Mouse (Mus musculus) adipocyte (in vitro differentiated cells): ENCODE data around the gene Taz.

Experiments used
- DNase-seq: peaks from one replicate; pipeline ENCODE4 v3.0.0-alpha.2; 2016; ENCODE audit warnings: low spot score

Gene Taz

GRCm38 (mm10) chrX:74281041-74281731 lies 526 bp upstream of the Taz start:
- DNase-seq: no peak

GRCm38 (mm10) chrX:74282395-74283091 lies 831 bp downstream of the Taz start:
- peak; percentile 91 for DNase-seq

GRCm38 (mm10) chrX:74283092-74283437 lies 1.4 kb downstream of the Taz start:
- DNase-seq: no peak

- DNase-seq: no peak
These were observed 11.7 kb downstream of the Taz start for GRCm38 (mm10) chrX:74293431-74293830.

GRCm38 (mm10) chrX:74296538-74297448 lies 15.1 kb downstream of the Taz start, which contains the start of gene Atp6ap1:
TSS of gene Atp6ap1 (plus strand) at chrX:74297097.
- DNase-seq: peak; percentile 96

GRCm38 (mm10) chrX:74298348-74298747 lies 16.6 kb downstream of the Taz start:
- DNase-seq: no peak

GRCm38 (mm10) chrX:74299721-74300120 lies 18.0 kb downstream of the Taz start:
- no peak for DNase-seq

- DNase-seq: peak; percentile 74
These were observed 23.4 kb downstream of the Taz start, which contains the start of gene Gdi1 for GRCm38 (mm10) chrX:74304867-74305700. TSS of gene Gdi1 (plus strand) at chrX:74304998.

GRCm38 (mm10) chrX:74312540-74313464 lies 31.1 kb downstream of the Taz start, which contains the start of gene Fam50a:
TSS of gene Fam50a (plus strand) at chrX:74313033.
- peak; percentile 87 for DNase-seq

- DNase-seq: peak; percentile 70
These were observed 47.0 kb downstream of the Taz start, which contains the start of gene Plxna3 for GRCm38 (mm10) chrX:74328725-74329161. TSS of gene Plxna3 (plus strand) at chrX:74329066.

GRCm38 (mm10) chrX:74329215-74329671 lies 47.5 kb downstream of the Taz start:
- DNase-seq: no peak

- DNase-seq: peak; percentile 20
These were observed 48.6 kb downstream of the Taz start for GRCm38 (mm10) chrX:74330166-74330930.
